Mouse (Mus musculus) cerebral cortex, adult 2 months (tissue): ENCODE measurements around the gene Olfr1354.

Source experiments
- WGBS: fragments of 180-500 bp; shearing (Covaris S2); methylation state at CpG from one replicate; pipeline ENCODE4 v1.1.7; 2018; 5-methylcytosine and 5-hydroxymethylcytosine counted together

Olfr1354 gene

DNA sequence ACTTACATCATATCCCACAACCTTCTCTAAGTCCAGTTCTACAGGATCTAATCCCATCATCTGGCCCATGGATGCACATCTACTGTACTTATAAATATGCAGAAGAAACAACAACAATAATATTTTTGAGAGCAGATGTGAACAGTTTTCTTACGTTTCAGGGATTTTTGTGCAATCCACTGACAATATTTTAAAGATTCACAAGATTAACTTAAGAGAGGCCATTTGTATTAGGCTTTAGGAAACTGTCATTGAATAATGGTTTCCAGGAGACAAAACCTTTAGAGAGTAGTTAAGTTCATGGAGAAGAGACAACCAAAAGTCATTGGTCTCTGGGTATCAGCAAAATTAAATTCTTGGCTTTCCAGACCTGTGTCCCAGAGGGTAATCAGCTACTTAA is at the start of gene Olfr1354:
Gene Olfr1354 (plus strand): TSS at position 301 of the 400 bp plus-strand sequence.
- WGBS = 77% methylated on average over 1 of the region's 1 CpGs

DNA sequence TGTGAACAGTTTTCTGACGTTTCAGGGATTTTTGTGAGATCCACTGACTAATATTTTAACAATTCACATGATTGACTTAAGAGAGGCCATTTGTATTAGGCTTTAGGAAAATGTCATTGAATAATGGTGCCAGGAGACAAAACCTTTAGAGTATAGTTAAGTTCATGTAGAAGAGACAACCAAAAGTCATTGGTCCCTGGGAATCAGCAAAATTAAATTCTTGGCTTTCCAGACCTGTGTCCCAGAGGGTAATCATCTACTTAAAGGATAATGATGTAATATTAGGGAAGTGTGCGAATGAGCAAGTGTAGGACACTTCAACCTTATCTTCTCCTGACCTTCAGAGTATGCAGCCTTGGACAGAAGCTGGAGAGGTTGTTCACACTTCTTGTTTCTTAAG is 37.7 kb upstream of the Olfr1354 start, which contains the start of gene Olfr1355:
Gene Olfr1355 (plus strand): TSS at position 301 of the 400 bp plus-strand sequence.
- WGBS = 74% methylated on average over 2 of the region's 2 CpGs

DNA sequence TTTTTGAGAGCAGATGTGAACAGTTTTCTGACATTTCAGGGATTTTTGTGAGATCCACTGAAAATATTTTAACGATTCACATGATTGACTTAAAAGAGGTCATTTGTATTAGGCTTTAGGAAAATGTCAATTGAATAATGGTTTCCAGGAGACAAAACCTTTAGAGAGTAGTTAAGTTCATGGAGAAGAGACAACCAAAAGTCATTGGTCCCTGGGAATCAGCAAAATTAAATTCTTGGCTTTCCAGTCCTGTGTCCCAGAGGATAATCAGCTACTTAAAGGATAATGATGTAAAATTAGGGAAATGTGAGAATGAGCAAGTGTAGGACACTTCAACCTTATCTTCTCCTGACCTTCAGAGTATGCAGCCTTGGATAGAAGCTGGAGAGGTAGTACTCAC is 37.4 kb downstream of the Olfr1354 start, which contains the start of gene Olfr8:
Gene Olfr8 (plus strand): TSS at position 301 of the 400 bp plus-strand sequence.
- 91% methylated on average over 1 of the region's 1 CpGs for WGBS

DNA sequence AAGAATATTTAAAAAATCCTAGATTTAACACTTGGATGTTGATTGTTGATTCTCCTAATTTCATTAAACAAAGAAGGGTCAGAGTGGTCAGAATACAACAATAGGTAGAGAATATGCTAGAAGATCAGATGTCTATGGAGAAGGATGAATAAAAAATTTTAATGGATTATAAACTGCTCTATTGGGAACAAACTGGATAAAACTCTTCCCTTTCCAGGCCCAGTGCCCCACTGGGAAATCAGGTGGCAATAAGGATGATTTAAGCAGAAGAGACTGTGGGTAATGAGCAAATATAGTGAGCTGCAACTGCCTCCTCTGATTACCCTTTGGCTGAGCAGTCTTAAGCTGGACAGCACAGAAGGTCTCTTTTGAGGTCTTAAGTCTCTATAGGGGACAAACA is 50.0 kb downstream of the Olfr1354 start, which contains the start of gene Olfr1353:
Gene Olfr1353 (plus strand): TSS at position 301 of the 400 bp plus-strand sequence.

